Mouse (Mus musculus): ENCODE data around the gene Ddx60. TPM values are rescaled to one million over a fixed set of nuclear protein-coding genes. Genes with fewer than 3 reads are reported as not detected.

Gene Ddx60
- total and polyA plus RNA-seq, 3 experiments: 0.20 to 0.47 (median 0.21) TPM

GRCm38 (mm10) chr8:62014166-62014565, 86.3 kb downstream of the Ddx60 start:
- Histone ChIP-seq H3K27ac (ENCODE audit: insufficient read depth, low read depth) (no peak overlapping the region), H3K79me2 (replicated peaks; ENCODE audit: control insufficient read depth, extremely low read depth, insufficient read depth, poor library complexity, severe bottlenecking) (no peaks in the 10 kb centered on the region), H3K36me3 (replicated peaks in 1 of 2; ENCODE audit: control insufficient read depth in 1 of 2, insufficient read depth in 1 of 2, low read length in 1 of 2) (no peaks in the 10 kb centered on the region), H3K9ac (ENCODE audit: insufficient read depth, low read depth) (no peak overlapping the region), H3K27me3 (replicated peaks) (no peaks in the 10 kb centered on the region), H3K4me2 (ENCODE audit: insufficient read depth, low read depth, poor library complexity, severe bottlenecking) (no peak overlapping the region), H3K9me3 (replicated peaks; ENCODE audit: low read length) (no peaks in the 10 kb centered on the region), H3K4me3 (replicated peaks in 1 of 3; ENCODE audit: low read depth in 2 of 3, low read length in 2 of 3, poor library complexity in 1 of 3) (no peak overlapping the region), H3K4me1 (ENCODE audit: control insufficient read depth in 1 of 2, insufficient read depth in 2 of 2) (peaks cover 0 to 9% of the 10 kb centered on the region in 2 experiments; a peak in 2 of 4 replicates)
- in situ Hi-C loops (cut with MboI; ENCODE audit: low pct_ligation_motif_present, low pct_unique_long_range_greater_than_20kb, low sequenced_read_pairs): no loop called here
- TF ChIP-seq CTCF (conservative IDR thresholded peaks at IDR 0.05 in 1 of 2, IDR thresholded peaks at IDR 0.05 in 1 of 2; ENCODE audit: low read depth in 2 of 2, low read length in 2 of 2): no peak
- TF ChIP-seq ZC3H11A (IDR thresholded peaks at IDR 0.05; ENCODE audit: low read depth, low read length): no peak
- TF ChIP-seq MAZ (IDR thresholded peaks at IDR 0.05; ENCODE audit: low read depth, low read length): no peak
- DNase-seq (ENCODE audit: extremely low read depth): no peak
- dilution Hi-C loops (cut with MboI; ENCODE audit: extremely low pct_ligation_motif_present, extremely low pct_unique_long_range_greater_than_20kb, low sequenced_read_pairs): no loop called here

GRCm38 (mm10) chr8:62014582-62014981, 86.7 kb downstream of the Ddx60 start:
- Histone ChIP-seq H3K79me2 (replicated peaks; ENCODE audit: control insufficient read depth, extremely low read depth, insufficient read depth, poor library complexity, severe bottlenecking) (no peaks in the 10 kb centered on the region), H3K27me3 (replicated peaks) (no peaks in the 10 kb centered on the region), H3K36me3 (replicated peaks in 1 of 2; ENCODE audit: control insufficient read depth in 1 of 2, insufficient read depth in 1 of 2, low read length in 1 of 2) (no peaks in the 10 kb centered on the region), H3K9ac (ENCODE audit: insufficient read depth, low read depth) (no peak overlapping the region), H3K4me1 (ENCODE audit: control insufficient read depth in 1 of 2, insufficient read depth in 2 of 2) (peaks cover 0 to 9% of the 10 kb centered on the region in 2 experiments; a peak in 2 of 4 replicates), H3K27ac (ENCODE audit: insufficient read depth, low read depth) (no peak overlapping the region), H3K4me3 (replicated peaks in 1 of 3; ENCODE audit: low read depth in 2 of 3, low read length in 2 of 3, poor library complexity in 1 of 3) (no peak overlapping the region), H3K9me3 (replicated peaks; ENCODE audit: low read length) (no peaks in the 10 kb centered on the region), H3K4me2 (ENCODE audit: insufficient read depth, low read depth, poor library complexity, severe bottlenecking) (no peak overlapping the region)
- in situ Hi-C loops (cut with MboI; ENCODE audit: low pct_ligation_motif_present, low pct_unique_long_range_greater_than_20kb, low sequenced_read_pairs): no loop called here
- TF ChIP-seq MYC (IDR thresholded peaks at IDR 0.05; ENCODE audit: low read depth, low read length) (no peak), E2F4 (IDR thresholded peaks at IDR 0.05; ENCODE audit: insufficient replicate concordance, low read depth, low read length) (no peak), MAX (IDR thresholded peaks at IDR 0.05; ENCODE audit: low read length) (no peak), IRF4 (IDR thresholded peaks at IDR 0.05; ENCODE audit: low read depth, low read length) (no peak), ELF1 (IDR thresholded peaks at IDR 0.05; ENCODE audit: low read depth, low read length) (no peak), TBP (conservative IDR thresholded peaks at IDR 0.05; ENCODE audit: low read depth, low read length) (no peak), EP300 (IDR thresholded peaks at IDR 0.05; ENCODE audit: low read length) (no peak), KAT2A (IDR thresholded peaks at IDR 0.05; ENCODE audit: insufficient replicate concordance, low read length) (no peak), TCF12 (IDR thresholded peaks at IDR 0.05; ENCODE audit: low read depth, low read length) (no peak)
- dilution Hi-C loops (cut with MboI; ENCODE audit: extremely low pct_ligation_motif_present, extremely low pct_unique_long_range_greater_than_20kb, low sequenced_read_pairs): no loop called here
- DNase-seq (ENCODE audit: extremely low read depth): no peak

GRCm38 (mm10) chr8:62034351-62034750, 106.5 kb downstream of the Ddx60 start:
- Histone ChIP-seq H3K36me3 (replicated peaks in 1 of 2; ENCODE audit: control insufficient read depth in 1 of 2, insufficient read depth in 1 of 2, low read length in 1 of 2) (no peaks in the 10 kb centered on the region), H3K9me3 (replicated peaks; ENCODE audit: low read length) (no peaks in the 10 kb centered on the region), H3K27ac (ENCODE audit: insufficient read depth, low read depth) (no peak overlapping the region), H3K4me2 (ENCODE audit: insufficient read depth, low read depth, poor library complexity, severe bottlenecking) (no peak overlapping the region), H3K79me2 (replicated peaks; ENCODE audit: control insufficient read depth, extremely low read depth, insufficient read depth, poor library complexity, severe bottlenecking) (no peaks in the 10 kb centered on the region), H3K27me3 (replicated peaks) (no peaks in the 10 kb centered on the region), H3K4me1 (ENCODE audit: control insufficient read depth in 1 of 2, insufficient read depth in 2 of 2) (no peaks in the 10 kb centered on the region), H3K4me3 (replicated peaks in 1 of 3; ENCODE audit: low read depth in 2 of 3, low read length in 2 of 3, poor library complexity in 1 of 3) (no peak overlapping the region), H3K9ac (ENCODE audit: insufficient read depth, low read depth) (no peak overlapping the region)
- TF ChIP-seq IRF4 (IDR thresholded peaks at IDR 0.05; ENCODE audit: low read depth, low read length): peak; percentile 48; the same call in 1 of the 2 replicates
- TF ChIP-seq CTCF (conservative IDR thresholded peaks at IDR 0.05 in 1 of 2, IDR thresholded peaks at IDR 0.05 in 1 of 2; ENCODE audit: low read depth in 2 of 2, low read length in 2 of 2): peak in 1 of 2 experiments; percentile 36; a peak in 2 of 4 replicates
- TF ChIP-seq RCOR1 (conservative IDR thresholded peaks at IDR 0.05; ENCODE audit: low read depth, low read length): no peak
- no peak for TF ChIP-seq PAX5 (IDR thresholded peaks at IDR 0.05; ENCODE audit: low read length)
- peak; percentile 36 for TF ChIP-seq RAD21 (IDR thresholded peaks at IDR 0.05; ENCODE audit: low read depth, low read length)
- dilution Hi-C loops (cut with MboI; ENCODE audit: extremely low pct_ligation_motif_present, extremely low pct_unique_long_range_greater_than_20kb, low sequenced_read_pairs): no loop called here
- no peak for DNase-seq (ENCODE audit: extremely low read depth)
- in situ Hi-C loops (cut with MboI; ENCODE audit: low pct_ligation_motif_present, low pct_unique_long_range_greater_than_20kb, low sequenced_read_pairs): loop anchor here (25.0 kb wide), 1 partner anchor 147 kb away; no protein-coding TSS in a partner anchor

Measured in CH12.LX (cell line).